Mouse (Mus musculus): ENCODE data around the gene Cmah. TPM values are rescaled to one million over a fixed set of nuclear protein-coding genes. Genes with fewer than 3 reads are reported as not detected.

Cmah gene
- total RNA-seq, 4 experiments from 2014 or later = 0.47 to 1.5 (median 0.83) TPM

DNA sequence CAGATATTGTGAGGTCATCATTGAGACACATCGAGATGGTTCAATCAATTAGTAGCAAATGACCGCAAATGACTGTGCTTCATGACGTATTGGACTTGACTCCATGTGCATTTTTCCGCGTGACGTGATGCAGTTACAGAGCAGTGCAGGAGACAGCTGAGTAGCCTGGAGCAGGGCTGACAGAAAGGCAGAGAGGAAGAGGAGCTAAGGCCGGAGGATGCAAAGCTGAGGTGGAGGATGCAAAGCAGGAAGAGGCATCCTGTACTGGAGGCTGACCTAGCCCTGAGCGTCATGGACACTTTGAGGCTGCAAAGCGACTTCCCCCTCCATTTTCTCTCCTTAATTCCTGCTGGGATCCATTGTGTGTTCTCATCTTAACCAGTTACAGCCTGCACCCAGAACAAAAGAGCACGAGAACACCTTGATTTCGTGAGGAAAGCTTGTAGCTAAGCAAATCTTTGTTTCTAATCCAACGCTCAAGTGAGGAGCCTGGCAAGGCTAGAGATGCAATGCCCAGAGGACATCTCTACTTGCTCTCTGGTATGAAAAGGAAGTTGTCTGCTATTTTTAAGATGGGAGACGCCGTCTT is 184.8 kb downstream of the Cmah start:
- DNase-seq (ENCODE audit: low spot score in 2 of 2) = no peak

DNA sequence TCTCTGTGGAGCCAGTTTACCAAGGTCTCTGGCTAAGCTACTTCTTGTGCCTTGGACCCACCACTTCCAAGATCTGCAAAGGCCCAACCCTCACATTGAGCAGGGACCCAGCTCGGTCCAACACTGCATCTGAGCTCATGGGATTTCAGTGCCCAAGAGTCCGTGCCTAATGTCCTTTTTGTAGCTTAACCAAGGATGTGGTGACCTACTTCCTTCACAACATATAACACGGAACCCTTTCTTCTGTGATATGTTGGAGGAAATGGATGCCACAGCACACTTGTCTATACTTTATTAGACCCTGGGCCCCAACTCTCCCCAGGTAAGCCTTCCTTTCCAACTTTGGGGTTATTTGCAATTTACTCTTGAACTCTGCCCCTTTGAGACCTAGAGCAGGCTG is 186.5 kb downstream of the Cmah start:
- no peak for DNase-seq (ENCODE audit: low spot score in 2 of 2)

DNA sequence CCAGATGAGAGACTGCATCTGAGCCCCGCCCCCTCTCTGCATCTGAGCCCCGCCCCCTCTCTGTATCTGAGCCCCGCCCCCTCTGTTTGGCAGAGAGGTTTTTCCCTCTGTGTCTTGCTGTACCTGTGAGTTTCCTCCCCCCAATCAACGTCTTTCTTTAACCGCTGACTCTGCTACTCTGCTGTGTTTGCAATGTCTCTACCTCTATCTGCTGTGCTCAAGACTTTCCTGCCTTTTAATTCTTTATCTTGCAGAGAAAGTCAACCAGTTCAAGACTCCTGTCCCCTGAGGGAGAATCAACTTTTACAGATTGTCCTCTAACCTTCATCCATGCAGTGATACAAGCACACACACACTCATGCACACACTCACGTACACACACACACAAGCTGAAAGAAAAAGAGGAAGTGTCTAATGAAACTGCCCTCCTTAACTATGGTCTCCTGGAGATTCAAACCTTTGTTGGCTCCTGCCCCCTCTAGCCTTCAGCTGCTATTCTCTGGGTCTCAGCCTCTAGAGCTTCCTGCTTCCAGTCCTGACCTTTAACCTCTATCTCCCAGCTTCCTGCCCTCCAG is 188.0 kb downstream of the Cmah start:
- DNase-seq (ENCODE audit: low spot score in 2 of 2) = no peak

DNA sequence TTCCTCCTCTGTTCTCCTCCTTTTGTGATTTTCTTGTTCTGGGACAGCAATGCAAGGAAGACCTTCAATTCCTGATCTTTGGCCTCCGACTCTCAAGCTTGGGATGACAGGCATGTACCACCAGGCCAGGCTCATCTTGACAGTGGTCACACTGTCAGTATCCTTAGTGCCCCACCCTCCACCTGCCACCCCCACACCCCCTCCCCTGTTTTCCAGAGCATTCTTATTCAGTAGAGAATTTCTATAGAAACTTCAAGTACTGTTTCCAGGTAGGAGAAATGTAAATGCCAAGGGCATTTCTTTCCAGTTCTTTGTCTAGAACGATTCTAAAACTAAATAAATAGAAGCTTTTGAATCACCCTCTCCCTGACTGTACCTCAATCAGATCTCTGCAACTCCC is 190.6 kb downstream of the Cmah start:
- DNase-seq (ENCODE audit: low spot score in 2 of 2) = no peak

DNA sequence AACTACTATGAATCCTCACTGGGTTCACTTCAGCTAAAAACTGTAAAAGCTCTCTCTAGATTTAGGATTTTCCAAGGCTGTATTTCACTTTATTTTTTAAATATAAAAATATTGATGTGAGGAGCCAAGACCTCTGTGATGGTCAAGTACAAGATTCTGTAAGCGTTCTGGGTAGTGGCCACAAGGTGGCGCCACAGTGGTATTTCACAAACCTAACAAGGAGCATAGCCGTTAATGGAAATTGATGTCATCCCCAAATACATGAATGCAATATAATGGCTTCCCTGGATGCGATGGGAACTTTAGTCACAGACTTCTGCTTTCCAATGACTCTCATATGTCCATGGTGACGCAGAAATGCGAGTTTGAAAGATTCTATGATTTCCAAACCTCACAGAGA is 191.7 kb downstream of the Cmah start:
- DNase-seq (ENCODE audit: low spot score in 2 of 2) = peak in 1 of 2 experiments; percentile 49

DNA sequence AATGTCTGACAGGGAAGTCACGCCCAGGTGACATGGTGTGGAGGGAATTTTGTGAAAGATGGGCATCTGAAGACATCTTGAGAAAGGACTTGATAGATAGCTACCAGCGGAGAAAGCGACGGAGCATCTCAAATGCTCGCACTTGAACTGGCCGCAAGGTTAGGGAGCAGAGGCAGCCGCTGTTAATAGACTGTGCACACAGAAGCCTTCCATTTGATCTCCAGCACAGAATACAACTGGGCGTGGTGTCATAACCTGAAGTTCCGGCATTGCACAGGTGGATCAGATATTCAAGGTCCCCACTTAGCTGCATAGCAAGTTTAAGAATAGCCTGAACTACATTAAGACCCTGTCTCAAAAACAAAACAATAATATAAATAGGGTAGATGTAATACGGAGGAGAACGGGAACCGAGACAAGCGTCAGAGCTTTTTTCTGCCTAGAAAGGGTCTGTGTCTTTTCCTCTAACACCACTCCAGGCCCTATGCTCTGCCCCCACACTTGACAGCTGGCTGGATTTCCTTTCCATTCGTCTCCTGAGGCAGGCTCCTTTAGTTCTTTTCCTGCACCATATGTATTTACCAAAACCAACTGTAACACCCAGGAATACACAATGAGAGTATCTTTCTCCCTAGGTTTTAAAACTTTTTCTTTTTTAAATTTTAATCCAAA is 192.9 kb downstream of the Cmah start:
- no peak for DNase-seq (ENCODE audit: low spot score in 2 of 2)

DNA sequence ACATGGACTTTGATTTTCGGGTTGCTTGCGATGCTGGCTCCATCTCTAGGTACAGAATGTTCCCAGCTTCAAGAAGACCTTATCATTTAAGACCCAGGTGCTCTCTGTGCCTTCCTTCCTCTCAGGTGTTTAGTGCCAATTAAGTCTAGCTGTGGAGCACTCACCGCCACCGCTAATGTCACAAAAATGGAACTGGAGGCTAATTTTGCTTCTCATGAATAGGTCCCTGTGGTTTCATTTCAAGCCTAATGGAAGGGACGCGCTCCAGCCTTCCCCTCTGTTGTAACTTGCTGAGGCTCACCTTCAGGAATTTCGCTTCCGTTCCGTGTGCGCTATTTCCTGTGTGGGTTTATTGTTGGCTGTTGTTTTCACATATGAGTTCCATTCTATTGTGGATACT is 193.6 kb downstream of the Cmah start:
- DNase-seq (ENCODE audit: low spot score in 2 of 2) = no peak

DNA sequence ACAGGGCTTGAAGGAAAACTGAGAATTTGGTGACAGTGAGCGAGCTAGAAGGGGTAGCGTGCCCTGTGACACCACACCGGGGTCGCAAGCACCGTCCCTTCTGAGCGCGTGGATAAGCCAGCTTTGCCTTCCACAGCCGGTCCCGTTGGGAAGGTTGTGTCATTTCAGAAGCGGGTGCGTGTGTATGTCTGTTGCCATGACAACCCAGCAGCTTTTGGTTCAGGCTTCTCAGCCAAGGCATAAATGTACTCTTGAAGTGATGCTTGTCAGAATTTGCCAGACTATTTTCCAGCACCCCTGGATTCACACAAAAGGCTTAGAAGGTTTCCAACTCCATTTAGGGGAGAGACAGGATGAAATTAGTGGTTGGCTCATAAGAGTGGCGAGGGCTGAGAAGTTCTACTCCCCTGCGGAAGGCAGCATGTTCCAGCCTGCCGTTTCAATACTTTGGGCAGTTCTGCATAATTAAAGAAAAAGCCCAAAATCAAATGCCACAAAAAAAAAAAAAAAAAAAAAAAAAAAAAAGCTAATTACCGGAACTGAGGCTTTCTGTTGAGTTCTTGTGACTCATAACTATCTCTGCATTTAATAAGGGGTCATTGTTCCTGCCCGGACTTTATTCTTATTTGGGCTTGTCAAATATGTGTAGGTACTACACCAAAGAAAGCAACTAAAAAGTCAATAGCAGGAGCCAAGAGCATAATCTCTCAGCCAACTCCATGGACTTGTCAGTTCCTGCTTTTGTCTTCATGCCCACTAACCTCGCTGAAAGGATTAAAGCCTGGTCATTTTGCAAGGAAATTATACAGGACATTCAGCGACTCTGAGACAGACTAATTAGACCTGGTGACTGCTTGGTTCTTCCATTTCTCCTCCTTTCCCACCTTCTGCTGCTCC is 194.5 kb downstream of the Cmah start:
- DNase-seq (ENCODE audit: low spot score in 2 of 2) = peak; percentile 67 to 69

DNA sequence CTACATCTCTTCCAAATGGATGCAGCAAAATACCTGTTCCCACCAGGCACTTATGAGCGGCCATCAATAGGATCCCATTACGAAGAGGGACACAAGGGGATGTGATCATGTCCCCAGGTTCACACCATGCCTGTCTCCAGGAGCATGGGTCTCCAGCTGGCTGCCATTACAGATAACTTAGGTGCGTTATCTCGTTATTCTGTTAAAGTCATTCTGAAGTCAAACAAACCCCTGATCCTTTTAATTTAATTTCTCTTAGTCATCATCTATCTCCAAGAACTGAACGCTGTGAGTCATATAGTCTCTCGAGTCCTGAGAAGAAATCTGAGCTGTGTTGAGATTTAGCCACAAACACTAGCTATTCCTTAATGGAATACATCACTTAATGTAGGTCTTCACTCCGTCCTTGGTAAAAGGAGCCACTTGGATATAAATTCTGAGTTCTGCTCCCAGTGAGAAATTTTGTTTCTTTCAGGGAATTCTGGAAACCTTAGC is 195.2 kb downstream of the Cmah start:
- no peak for DNase-seq (ENCODE audit: low spot score in 2 of 2)

DNA sequence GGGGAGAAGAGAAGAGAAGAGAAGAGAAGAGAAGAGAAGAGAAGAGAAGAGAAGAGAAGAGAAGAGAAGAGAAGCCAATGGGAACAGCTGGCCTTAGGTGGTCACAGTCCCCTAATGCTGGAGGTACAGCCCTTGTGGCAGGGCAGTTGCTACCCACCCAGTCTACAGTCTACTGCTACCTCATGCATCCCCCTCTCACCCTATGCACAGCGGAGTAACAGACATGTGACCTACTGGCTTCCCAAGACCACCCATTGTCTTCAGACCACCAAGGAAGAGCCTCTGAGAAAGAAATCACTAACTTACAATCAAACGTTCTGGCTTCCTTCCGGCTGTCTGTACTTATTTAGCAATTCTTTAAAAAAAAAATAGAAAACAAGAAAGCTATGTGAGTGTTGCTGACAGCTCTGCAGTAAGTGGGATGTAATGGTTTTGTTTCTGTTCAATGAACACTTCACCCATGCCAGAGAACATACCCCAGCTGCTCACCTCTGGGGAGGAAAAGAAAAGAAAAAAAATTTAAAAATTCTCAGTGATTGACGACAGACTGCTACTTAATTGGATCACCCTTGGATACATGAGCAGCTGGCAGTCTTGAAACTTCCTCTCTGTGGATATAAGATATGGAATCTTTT is 196.5 kb downstream of the Cmah start:
- no peak for DNase-seq (ENCODE audit: low spot score in 2 of 2)

DNA sequence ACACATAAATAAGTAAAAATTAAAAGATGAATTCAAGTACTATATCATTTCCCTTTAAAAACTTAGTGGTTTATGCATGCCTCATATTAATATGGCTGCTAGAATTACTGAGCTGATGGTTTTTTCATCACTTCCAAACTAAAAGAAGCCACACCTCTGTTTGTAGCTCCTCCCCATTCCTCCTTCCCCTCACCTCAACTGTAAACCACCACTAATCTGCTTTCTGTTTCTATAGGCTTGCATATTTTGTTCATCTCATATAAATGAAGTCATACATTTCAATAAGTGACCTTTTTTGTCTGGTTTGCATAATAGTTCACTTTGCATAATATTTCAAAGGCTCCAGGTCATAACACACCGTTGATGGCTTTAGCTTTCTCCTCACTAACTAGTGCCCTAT is 197.3 kb downstream of the Cmah start:
- no peak for DNase-seq (ENCODE audit: low spot score in 2 of 2)

DNA sequence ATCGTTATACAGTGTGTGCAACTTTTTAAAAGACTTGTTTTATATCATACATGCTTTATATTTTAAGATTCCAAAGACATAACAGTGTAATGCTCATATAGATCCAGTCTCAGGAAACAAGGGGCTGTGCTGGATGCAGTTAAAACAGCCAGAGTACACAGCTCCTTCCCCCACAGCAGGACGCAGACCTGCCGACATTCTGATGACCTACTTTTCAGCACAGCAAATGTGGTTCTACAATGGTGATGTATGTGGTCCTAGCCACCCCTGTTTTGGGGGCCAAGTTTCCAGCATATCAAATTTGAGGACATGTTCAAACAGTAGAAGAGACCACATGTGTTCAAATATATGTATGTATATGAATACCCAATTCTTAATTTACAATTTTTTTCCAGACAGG is 198.3 kb downstream of the Cmah start:
- DNase-seq (ENCODE audit: low spot score in 2 of 2) = no peak

DNA sequence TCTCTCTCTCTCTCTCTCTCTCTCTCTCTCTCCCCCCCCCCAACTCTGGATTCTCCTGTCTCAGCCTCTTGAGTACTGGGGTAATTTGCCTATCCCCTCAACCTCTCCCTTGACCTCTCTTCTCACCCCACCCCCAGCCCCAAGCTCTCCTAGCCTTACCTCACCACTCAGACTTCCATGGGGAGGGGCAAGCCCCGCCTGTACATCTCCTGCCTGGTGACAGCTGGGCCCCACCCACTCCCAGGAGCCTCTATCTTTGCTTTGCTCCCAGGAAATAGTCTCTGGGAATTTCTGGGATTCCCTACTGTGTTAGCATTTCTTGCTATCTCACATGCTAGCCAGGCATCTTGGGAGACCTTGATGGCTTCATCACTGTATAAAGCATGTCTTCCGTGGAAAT is 199.7 kb downstream of the Cmah start:
- DNase-seq (ENCODE audit: low spot score in 2 of 2) = no peak

Other genes starting within 250 kb of the Cmah start
- 10 to 100 TPM; 39.0 to 50.9 (median 43.6) TPM for gene Carmil1, start 46.6 kb upstream of the Cmah start, total RNA-seq (2022)